9 mouse cellular contexts compared by ENCODE assay signal in the genomic region with DNA sequence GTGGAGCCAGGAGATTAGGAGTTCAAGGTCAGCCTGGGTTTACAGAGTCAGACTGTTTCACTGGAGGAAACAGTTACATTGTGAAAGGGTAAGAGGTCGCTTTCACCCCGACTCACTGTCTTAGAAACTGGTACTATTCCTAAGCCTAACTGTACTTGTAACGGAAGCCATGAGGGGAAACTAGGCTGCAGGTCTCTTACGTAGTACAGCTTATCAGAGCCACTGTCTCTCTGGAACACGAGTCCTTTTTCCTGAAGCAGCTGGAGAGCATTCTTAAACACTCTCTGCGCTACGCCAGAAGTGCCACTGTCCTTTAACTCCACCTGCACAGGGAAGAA. TPM values are rescaled to one million over a fixed set of nuclear protein-coding genes. Genes with fewer than 3 reads are reported as not detected.
DNase-seq lines count a peak whose midpoint lies in the region; ATAC-seq lines count a peak whose summit lies in the region.
"Had no signal": no experiment of that assay in that cellular context is flagged by ENCODE, and none has a peak within 500 bp of the region (broad histone marks: within the 10 kb centered on the region; RNA-seq: fewer than 3 reads in every experiment).

No protein-coding gene starts in this region.

- ATAC-seq in heart, embryonic 13.5 days (ENCODE audit: extremely low read depth, insufficient number of reproducible peaks, low FRiP score, low TSS enrichment) = no peak
- no peak for ATAC-seq in forebrain, embryonic 16.5 days
- ATAC-seq in liver, embryonic 15.5 days (ENCODE audit: insufficient read depth) = peak; percentile 22; the same call in 1 of the 2 replicates

- H3K4me2 ChIP-seq in heart, embryonic 13.5 days = peak overlapping the region; percentile 32; the same call in 1 of the 2 replicates
- H3K4me2 ChIP-seq in forebrain, embryonic 16.5 days (ENCODE audit: low read length) = no peak overlapping the region
- H3K4me2 ChIP-seq in liver, embryonic 15.5 days = peak overlapping the region; percentile 67

- peaks cover 44% of the 10 kb centered on the region for H3K36me3 ChIP-seq in heart, embryonic 13.5 days
- no peaks in the 10 kb centered on the region for H3K36me3 ChIP-seq in forebrain, embryonic 16.5 days (ENCODE audit: control insufficient read depth, insufficient read depth)
- no peaks in the 10 kb centered on the region for H3K36me3 ChIP-seq in liver, embryonic 15.5 days (replicated peaks)

- DNase-seq in heart, adult 8-10 months (ENCODE audit: low spot score) = no peak
- DNase-seq in MEL-GATA-1-ER (ENCODE audit: extremely low read depth, low read depth) = peak; percentile 30
- no peak for DNase-seq in cerebellum, adult 9-11 months
- no peak for DNase-seq in frontal cortex, postnatal 14 days (ENCODE audit: low spot score in 2 of 2)
- DNase-seq in cerebellum, adult 11-12 months = no peak
- DNase-seq: gastrocnemius, postnatal 14 days had no signal

- no peaks in the 10 kb centered on the region for H3K9me3 ChIP-seq in heart, embryonic 13.5 days
- no peaks in the 10 kb centered on the region for H3K9me3 ChIP-seq in forebrain, embryonic 16.5 days (ENCODE audit: control insufficient read depth, low read length)
- H3K9me3 ChIP-seq in liver, embryonic 15.5 days (replicated peaks) = no peaks in the 10 kb centered on the region

- no peaks in the 10 kb centered on the region for H3K27me3 ChIP-seq in heart, embryonic 13.5 days (replicated peaks)
- no peaks in the 10 kb centered on the region for H3K27me3 ChIP-seq in forebrain, embryonic 16.5 days (replicated peaks; ENCODE audit: control insufficient read depth, insufficient read depth, low read length)
- no peaks in the 10 kb centered on the region for H3K27me3 ChIP-seq in liver, embryonic 15.5 days

- H3K27ac ChIP-seq in heart, embryonic 13.5 days (replicated peaks) = peak overlapping the region; percentile 82
- H3K27ac ChIP-seq in forebrain, embryonic 16.5 days (ENCODE audit: low read length) = peak overlapping the region; percentile 71
- H3K27ac ChIP-seq in liver, embryonic 15.5 days (replicated peaks) = peak overlapping the region; percentile 78

- H3K9ac ChIP-seq in heart, embryonic 13.5 days = peak overlapping the region; percentile 57
- H3K9ac ChIP-seq in forebrain, embryonic 16.5 days (replicated peaks; ENCODE audit: low read depth, low read length) = no peak overlapping the region
- H3K9ac ChIP-seq in liver, embryonic 15.5 days = no peak overlapping the region

- H3K4me3 ChIP-seq in heart, embryonic 13.5 days = no peak overlapping the region
- no peak overlapping the region for H3K4me3 ChIP-seq in forebrain, embryonic 16.5 days (replicated peaks; ENCODE audit: low read length)
- peak overlapping the region; percentile 37; the same call in 1 of the 2 replicates for H3K4me3 ChIP-seq in liver, embryonic 15.5 days (replicated peaks)

- 59% methylated on average over 7 of the region's 7 CpGs for WGBS in heart, embryonic 13.5 days
- 84% methylated on average over 7 of the region's 7 CpGs for whole genome bisulfite sequencing in forebrain, embryonic 16.5 days
- WGBS in liver, embryonic 15.5 days (ENCODE audit: insufficient replicate concordance) = 23% methylated on average over 7 of the region's 7 CpGs

- H3K4me1 ChIP-seq in heart, embryonic 13.5 days = peaks cover 64% of the 10 kb centered on the region
- H3K4me1 ChIP-seq in forebrain, embryonic 16.5 days (replicated peaks; ENCODE audit: control insufficient read depth, insufficient read depth, low read length) = peaks cover 13% of the 10 kb centered on the region; the same call in 1 of the 2 replicates
- H3K4me1 ChIP-seq in liver, embryonic 15.5 days (replicated peaks) = peaks cover 64% of the 10 kb centered on the region

RNA-seq across cellular contexts. Expression of a gene that starts 27.2 kb away (rescaled TPM):
- polyA plus RNA-seq in heart, embryonic 13.5 days (2015; fragmentation: Nextera tagmentation; extraction: Ambion mirVana) = 36.6 and 37.3 TPM in 2 replicates
- 10 to 100 TPM; 19.3 to 22.2 (median 20.0) TPM for total RNA-seq in heart, adult 8-10 months (2022)
- 30.0 and 34.0 TPM in 2 replicates for polyA plus RNA-seq in forebrain, embryonic 16.5 days (2015; fragmentation: Nextera tagmentation; extraction: Ambion mirVana)
- polyA plus RNA-seq in liver, embryonic 15.5 days (2015; fragmentation: Nextera tagmentation; extraction: Ambion mirVana) = 8.4 and 8.7 TPM in 2 replicates

RNA-seq across cellular contexts. Expression of a gene that starts 45.9 kb away (rescaled TPM):
- polyA plus RNA-seq in heart, embryonic 13.5 days (2015; fragmentation: Nextera tagmentation; extraction: Ambion mirVana) = 5.4 and 5.7 TPM in 2 replicates
- 10 to 100 TPM; 40.6 to 54.7 (median 46.2) TPM for total RNA-seq in heart, adult 8-10 months (2022)
- 2.1 and 2.2 TPM in 2 replicates for polyA plus RNA-seq in forebrain, embryonic 16.5 days (2015; fragmentation: Nextera tagmentation; extraction: Ambion mirVana)
- polyA plus RNA-seq in liver, embryonic 15.5 days (2015; fragmentation: Nextera tagmentation; extraction: Ambion mirVana) = 0.50 and 0.63 TPM in 2 replicates
